ENCODE assay signal across 7 mouse cellular contexts in genomic region chr1:180268249-180269031, GRCm38 (mm10). TPM values are rescaled to one million over a fixed set of nuclear protein-coding genes. Genes with fewer than 3 reads are reported as not detected.
DNase-seq lines count a peak whose midpoint lies in the region; ATAC-seq and TF ChIP-seq lines count a peak whose summit lies in the region.

No protein-coding gene starts in this region.

- peak; percentile 85 for DNase-seq in adrenal gland, adult 8-10 months
- DNase-seq in embryo, embryonic 11 days: peak; percentile 94
- peak; percentile 84 to 85 for DNase-seq in gastrocnemius, postnatal 36 days
- DNase-seq in limb, embryonic 10.5 days (ENCODE audit: low spot score): peak; percentile 95
- peak; percentile 71 for DNase-seq in spleen, adult 12 weeks (ENCODE audit: low spot score)

- WGBS in intestine, postnatal 0 days: 16% methylated on average over 12 of the region's 12 CpGs
- WGBS in limb, embryonic 10.5 days: 19% methylated on average over 12 of the region's 12 CpGs
- 16% methylated on average over 12 of the region's 12 CpGs for WGBS in midbrain, embryonic 12.5 days

- peak; percentile 100 for TF ChIP-seq CTCF in intestine, postnatal 0 days (IDR thresholded peaks at IDR 0.05; ENCODE audit: low read depth)

- H3K27me3 ChIP-seq in intestine, postnatal 0 days (replicated peaks; ENCODE audit: control insufficient read depth, insufficient read depth, low read length): no peaks in the 10 kb centered on the region
- peaks cover 18% of the 10 kb centered on the region for H3K27me3 ChIP-seq in limb, embryonic 10.5 days (ENCODE audit: low read depth, poor library complexity, severe bottlenecking)
- peaks cover 27% of the 10 kb centered on the region for H3K27me3 ChIP-seq in midbrain, embryonic 12.5 days

- H3K9ac ChIP-seq in intestine, postnatal 0 days (ENCODE audit: low read depth, low read length): 0 out of 2 replicates have a peak overlapping the region, but pooled peaks have one; percentile 13
- 0 out of 2 replicates have a peak overlapping the region, but pooled peaks have one; percentile 41 for H3K9ac ChIP-seq in midbrain, embryonic 12.5 days (replicated peaks)

- H3K4me1 ChIP-seq in intestine, postnatal 0 days (replicated peaks; ENCODE audit: control insufficient read depth, insufficient read depth, low read length): 0 out of 2 replicates have a peak, but pooled peaks cover 2% of the 10 kb centered on the region
- peaks cover 16% of the 10 kb centered on the region for H3K4me1 ChIP-seq in limb, embryonic 10.5 days
- 0 out of 2 replicates have a peak, but pooled peaks cover 7% of the 10 kb centered on the region for H3K4me1 ChIP-seq in midbrain, embryonic 12.5 days

- H3K4me3 ChIP-seq in intestine, postnatal 0 days (ENCODE audit: low read depth, low read length): no peak overlapping the region
- H3K4me3 ChIP-seq in limb, embryonic 10.5 days: no peak overlapping the region
- H3K4me3 ChIP-seq in midbrain, embryonic 12.5 days: no peak overlapping the region

- intact Hi-C loops in gastrocnemius, postnatal 36 days (cut with DNase I): loop anchor here (1.0 to 5.0 kb wide), 2 partner anchors 139 to 284 kb away; no protein-coding TSS in a partner anchor

- H3K4me2 ChIP-seq in intestine, postnatal 0 days (replicated peaks; ENCODE audit: low read depth): no peak overlapping the region
- H3K4me2 ChIP-seq in midbrain, embryonic 12.5 days (replicated peaks): no peak overlapping the region

- ATAC-seq in intestine, postnatal 0 days: peak; percentile 67
- peak; percentile 78 for ATAC-seq in midbrain, embryonic 12.5 days (ENCODE audit: low FRiP score, low read depth)

- no peaks in the 10 kb centered on the region for H3K9me3 ChIP-seq in intestine, postnatal 0 days (ENCODE audit: control insufficient read depth)
- no peaks in the 10 kb centered on the region for H3K9me3 ChIP-seq in limb, embryonic 10.5 days (replicated peaks)
- no peaks in the 10 kb centered on the region for H3K9me3 ChIP-seq in midbrain, embryonic 12.5 days

- H3K36me3 ChIP-seq in intestine, postnatal 0 days (ENCODE audit: control insufficient read depth, insufficient read depth): no peaks in the 10 kb centered on the region
- H3K36me3 ChIP-seq in limb, embryonic 10.5 days: no peaks in the 10 kb centered on the region
- H3K36me3 ChIP-seq in midbrain, embryonic 12.5 days: no peaks in the 10 kb centered on the region

- no peak overlapping the region for H3K27ac ChIP-seq in intestine, postnatal 0 days (ENCODE audit: low read depth, low read length)
- peak overlapping the region; percentile 68 for H3K27ac ChIP-seq in limb, embryonic 10.5 days
- no peak overlapping the region for H3K27ac ChIP-seq in midbrain, embryonic 12.5 days (replicated peaks)

RNA-seq across cellular contexts. Expression of gene Psen2, which starts 5.2 kb away (rescaled TPM):
- total RNA-seq in adrenal gland, adult 8-10 months (2022): 10 to 100 TPM; 33.1 to 43.1 (median 38.4) TPM
- total RNA-seq in gastrocnemius, postnatal 36 days (2021): 1 to 10 TPM; 7.9 to 8.0 TPM
- polyA plus RNA-seq in intestine, postnatal 0 days (2015; fragmentation: Nextera tagmentation; extraction: Ambion mirVana): 12.3 and 14.8 TPM in 2 replicates
- 6.7 and 7.1 TPM in 2 replicates for polyA plus RNA-seq in limb, embryonic 10.5 days (2016; fragmentation: Nextera tagmentation; extraction: Ambion mirVana)
- 6.8 and 7.7 TPM in 2 replicates for polyA plus RNA-seq in midbrain, embryonic 12.5 days (2016; fragmentation: Nextera tagmentation; extraction: Ambion mirVana)
